Mouse (Mus musculus) neutrophil, adult 59 days (primary cell): Measurements from ENCODE around the gene Tas2r124. TPM values are rescaled to one million over a fixed set of nuclear protein-coding genes. Genes with fewer than 3 reads are reported as not detected.

ENCODE experiments used
- total RNA-seq, 2 experiments: library from RNA; stranded (reverse); gene quantifications; 1 replicate in 1 of 2; 2 replicates in 1 of 2; pipeline ENCODE4 v1.2.4; 2023

The Tas2r124 gene
- total RNA-seq: not detected

GRCm38 (mm10) chr6:132754430-132754829 is at the start of gene Tas2r124:
Gene Tas2r124, plus strand, starts transcription at chr6:132754730.

GRCm38 (mm10) chr6:132711828-132712227 is 42.7 kb upstream of the Tas2r124 start, which contains the start of gene Tas2r122:
Gene Tas2r122, minus strand, starts transcription at chr6:132711928.

GRCm38 (mm10) chr6:132737935-132738334 is 16.6 kb upstream of the Tas2r124 start, which contains the start of gene Tas2r115:
Gene Tas2r115, minus strand, starts transcription at chr6:132738035.

GRCm38 (mm10) chr6:132761831-132762230 is 7.3 kb downstream of the Tas2r124 start, which contains the start of gene Tas2r102:
Gene Tas2r102, plus strand, starts transcription at chr6:132762131.

GRCm38 (mm10) chr6:132778062-132778461 is 23.5 kb downstream of the Tas2r124 start, which contains the start of gene Tas2r136:
Gene Tas2r136, minus strand, starts transcription at chr6:132778162.

GRCm38 (mm10) chr6:132802518-132802917 is 48.0 kb downstream of the Tas2r124 start, which contains the start of gene Tas2r117:
Gene Tas2r117, plus strand, starts transcription at chr6:132802818.

Other genes starting within 250 kb of the Tas2r124 start
- gene Prh1, start 184.9 kb upstream of the Tas2r124 start, total RNA-seq: not detected
- gene Prp2, start 158.8 kb upstream of the Tas2r124 start, total RNA-seq: not detected
- not detected for gene A630073D07Rik, start 103.2 kb upstream of the Tas2r124 start, total RNA-seq
- not detected for gene Tas2r120, start 97.8 kb upstream of the Tas2r124 start, total RNA-seq
- not detected for gene Tas2r121, start 53.7 kb upstream of the Tas2r124 start, total RNA-seq
- gene Tas2r122, start 42.8 kb upstream of the Tas2r124 start, total RNA-seq: not detected
- not detected for gene Tas2r115, start 16.7 kb upstream of the Tas2r124 start, total RNA-seq
- not detected for gene Tas2r102, start 7.4 kb downstream of the Tas2r124 start, total RNA-seq
- gene Tas2r136, start 23.4 kb downstream of the Tas2r124 start, total RNA-seq: not detected
- gene Tas2r117, start 48.1 kb downstream of the Tas2r124 start, total RNA-seq: not detected
- gene Tas2r123, start 92.4 kb downstream of the Tas2r124 start, total RNA-seq: not detected
- not detected for gene Tas2r116, start 100.7 kb downstream of the Tas2r124 start, total RNA-seq
- gene Tas2r110, start 113.3 kb downstream of the Tas2r124 start, total RNA-seq: not detected
- not detected for gene Tas2r113, start 138.3 kb downstream of the Tas2r124 start, total RNA-seq
- not detected for gene Tas2r125, start 154.9 kb downstream of the Tas2r124 start, total RNA-seq
- gene Tas2r129, start 196.4 kb downstream of the Tas2r124 start, total RNA-seq: not detected
- not detected for gene Tas2r131, start 203.2 kb downstream of the Tas2r124 start, total RNA-seq
- not detected for gene Tas2r109, start 226.2 kb downstream of the Tas2r124 start, total RNA-seq